In genomic region chr15:101176284-101176680, GRCm38 (mm10) we compare ENCODE assay signal across 9 mouse cellular contexts. TPM values are rescaled to one million over a fixed set of nuclear protein-coding genes. Genes with fewer than 3 reads are reported as not detected.
DNase-seq lines count a peak whose midpoint lies in the region; ATAC-seq and TF ChIP-seq lines count a peak whose summit lies in the region.
"Had no signal": no experiment of that assay in that cellular context is flagged by ENCODE, and none has a peak within 500 bp of the region (broad histone marks: within the 10 kb centered on the region; RNA-seq: fewer than 3 reads in every experiment).

No protein-coding gene starts in this region.

- no peak for TF ChIP-seq CTCF in forebrain, postnatal 0 days (IDR thresholded peaks at IDR 0.05; ENCODE audit: low read depth)

- H3K27ac ChIP-seq in lung, embryonic 16.5 days (ENCODE audit: low read length) = peak overlapping the region; percentile 24
- 0 out of 2 replicates have a peak overlapping the region, but pooled peaks have one; percentile 59 for H3K27ac ChIP-seq in forebrain, postnatal 0 days (ENCODE audit: low read depth, low read length)
- peak overlapping the region; percentile 17; the same call in 1 of the 2 replicates for H3K27ac ChIP-seq in limb, embryonic 15.5 days
- H3K27ac ChIP-seq in stomach, embryonic 14.5 days (ENCODE audit: low read length) = peak overlapping the region; percentile 48; the same call in 1 of the 2 replicates

- peak overlapping the region; percentile 95; the same call in 1 of the 2 replicates for H3K9ac ChIP-seq in lung, embryonic 16.5 days (ENCODE audit: low read length)
- peak overlapping the region; percentile 91; the same call in 1 of the 2 replicates for H3K9ac ChIP-seq in forebrain, postnatal 0 days
- no peak overlapping the region for H3K9ac ChIP-seq in limb, embryonic 15.5 days
- no peak overlapping the region; the same call in 1 of the 2 replicates for H3K9ac ChIP-seq in stomach, embryonic 14.5 days (replicated peaks; ENCODE audit: low read depth, low read length)

- H3K36me3 ChIP-seq in lung, embryonic 16.5 days (ENCODE audit: control insufficient read depth, insufficient read depth, low read length) = no peaks in the 10 kb centered on the region
- H3K36me3 ChIP-seq in forebrain, postnatal 0 days (ENCODE audit: insufficient read depth) = no peaks in the 10 kb centered on the region
- no peaks in the 10 kb centered on the region for H3K36me3 ChIP-seq in limb, embryonic 15.5 days
- H3K36me3 ChIP-seq in stomach, embryonic 14.5 days (ENCODE audit: control insufficient read depth, insufficient read depth, low read length) = no peaks in the 10 kb centered on the region

- no peaks in the 10 kb centered on the region for H3K27me3 ChIP-seq in lung, embryonic 16.5 days (ENCODE audit: control insufficient read depth, insufficient read depth, low read depth, low read length)
- no peaks in the 10 kb centered on the region for H3K27me3 ChIP-seq in forebrain, postnatal 0 days (ENCODE audit: insufficient read depth, low read length)
- no peaks in the 10 kb centered on the region for H3K27me3 ChIP-seq in limb, embryonic 15.5 days
- H3K27me3 ChIP-seq in stomach, embryonic 14.5 days (ENCODE audit: control insufficient read depth, insufficient read depth, low read length) = no peaks in the 10 kb centered on the region

- WGBS in lung, embryonic 16.5 days = 39% methylated on average over 3 of the region's 3 CpGs
- 29% methylated on average over 3 of the region's 3 CpGs for WGBS in forebrain, postnatal 0 days
- 33% methylated on average over 3 of the region's 3 CpGs for WGBS in limb, embryonic 15.5 days
- WGBS in stomach, embryonic 14.5 days = 47% methylated on average over 3 of the region's 3 CpGs

- no peak overlapping the region; the same call in 1 of the 2 replicates for H3K4me3 ChIP-seq in lung, embryonic 16.5 days (ENCODE audit: low read length)
- H3K4me3 ChIP-seq in forebrain, postnatal 0 days (ENCODE audit: low read depth, low read length) = peak overlapping the region; percentile 90
- H3K4me3 ChIP-seq in limb, embryonic 15.5 days = peak overlapping the region; percentile 84; the same call in 1 of the 2 replicates
- H3K4me3 ChIP-seq in stomach, embryonic 14.5 days (ENCODE audit: low read depth, low read length) = no peak overlapping the region

- ATAC-seq in lung, embryonic 16.5 days (ENCODE audit: low read depth) = no peak
- ATAC-seq in forebrain, postnatal 0 days = no peak
- no peak for ATAC-seq in limb, embryonic 15.5 days (ENCODE audit: insufficient number of reproducible peaks, low FRiP score, low TSS enrichment, low read depth)
- no peak for ATAC-seq in stomach, embryonic 14.5 days (ENCODE audit: insufficient number of reproducible peaks, insufficient read depth, low FRiP score, low read depth)
- no peak for ATAC-seq in CD4-positive, CD25-positive, alpha-beta regulatory T cell, adult 4 months

- H3K9me3 ChIP-seq in lung, embryonic 16.5 days (ENCODE audit: control insufficient read depth, low read length) = no peaks in the 10 kb centered on the region
- no peaks in the 10 kb centered on the region for H3K9me3 ChIP-seq in forebrain, postnatal 0 days (ENCODE audit: low read length)
- H3K9me3 ChIP-seq in limb, embryonic 15.5 days = no peaks in the 10 kb centered on the region
- H3K9me3 ChIP-seq in stomach, embryonic 14.5 days (ENCODE audit: control insufficient read depth, low read depth, low read length) = no peaks in the 10 kb centered on the region

- peaks cover 59% of the 10 kb centered on the region for H3K4me1 ChIP-seq in lung, embryonic 16.5 days (replicated peaks; ENCODE audit: control insufficient read depth, insufficient read depth, low read length)
- H3K4me1 ChIP-seq in forebrain, postnatal 0 days (ENCODE audit: insufficient read depth) = peaks cover 23% of the 10 kb centered on the region
- H3K4me1 ChIP-seq in limb, embryonic 15.5 days = peaks cover 67% of the 10 kb centered on the region
- H3K4me1 ChIP-seq in stomach, embryonic 14.5 days (ENCODE audit: control insufficient read depth, insufficient read depth, low read length) = peaks cover 41% of the 10 kb centered on the region

- H3K4me2 ChIP-seq in lung, embryonic 16.5 days (ENCODE audit: low read depth, low read length) = peak overlapping the region; percentile 86
- H3K4me2 ChIP-seq in forebrain, postnatal 0 days (ENCODE audit: low read depth) = peak overlapping the region; percentile 82
- H3K4me2 ChIP-seq in limb, embryonic 15.5 days = peak overlapping the region; percentile 78
- peak overlapping the region; percentile 89 for H3K4me2 ChIP-seq in stomach, embryonic 14.5 days (replicated peaks; ENCODE audit: low read depth, low read length)

- DNase-seq in lung, postnatal 25 days (ENCODE audit: low spot score) = no peak
- DNase-seq in forebrain, postnatal 0 days = no peak
- DNase-seq in cerebellum, adult 8-10 months = no peak
- no peak for DNase-seq in urinary bladder, postnatal 36 days (ENCODE audit: low spot score in 2 of 2)
- DNase-seq: kidney, adult 11 months had no signal

RNA-seq across cellular contexts. Expression of gene Acvr1b, which starts 2.4 kb away (rescaled TPM):
- 6.8 and 7.9 TPM in 2 replicates for polyA plus RNA-seq in lung, embryonic 16.5 days (2015; fragmentation: Nextera tagmentation; extraction: Ambion mirVana)
- 74.2 and 80.4 TPM in 2 replicates for total RNA-seq in forebrain, postnatal 0 days (2014; rRNA removed)
- polyA plus RNA-seq in forebrain, postnatal 0 days (2015; fragmentation: Nextera tagmentation; extraction: Ambion mirVana) = 13.2 and 17.4 TPM in 2 replicates
- polyA plus RNA-seq in limb, embryonic 15.5 days (2015; fragmentation: Nextera tagmentation; extraction: Ambion mirVana) = 8.4 and 10.9 TPM in 2 replicates
- 11.5 and 14.5 TPM in 2 replicates for polyA plus RNA-seq in stomach, embryonic 14.5 days (2014; fragmentation: Nextera tagmentation; extraction: Ambion mirVana)
- polyA plus RNA-seq in CD4-positive, CD25-positive, alpha-beta regulatory T cell, adult 4 months (2017; shearing (Covaris generic)) = 1 to 10 TPM; 4.0 to 5.4 TPM

RNA-seq across cellular contexts. Expression of gene Grasp, which starts 47.7 kb away (rescaled TPM):
- polyA plus RNA-seq in lung, embryonic 16.5 days (2015; fragmentation: Nextera tagmentation; extraction: Ambion mirVana) = 5.6 and 6.1 TPM in 2 replicates
- 8.8 and 11.1 TPM in 2 replicates for total RNA-seq in forebrain, postnatal 0 days (2014; rRNA removed)
- 3.3 and 3.4 TPM in 2 replicates for polyA plus RNA-seq in forebrain, postnatal 0 days (2015; fragmentation: Nextera tagmentation; extraction: Ambion mirVana)
- 5.3 and 7.2 TPM in 2 replicates for polyA plus RNA-seq in limb, embryonic 15.5 days (2015; fragmentation: Nextera tagmentation; extraction: Ambion mirVana)
- 6.4 and 7.2 TPM in 2 replicates for polyA plus RNA-seq in stomach, embryonic 14.5 days (2014; fragmentation: Nextera tagmentation; extraction: Ambion mirVana)
- polyA plus RNA-seq in CD4-positive, CD25-positive, alpha-beta regulatory T cell, adult 4 months (2017; shearing (Covaris generic)) = under 1 TPM in 1 of 2 experiments, not detected in 1; 0.47 TPM

RNA-seq across cellular contexts. Expression of gene Acvrl1, which starts 48.0 kb away (rescaled TPM):
- 91.3 and 93.3 TPM in 2 replicates for polyA plus RNA-seq in lung, embryonic 16.5 days (2015; fragmentation: Nextera tagmentation; extraction: Ambion mirVana)
- 8.7 and 10.7 TPM in 2 replicates for total RNA-seq in forebrain, postnatal 0 days (2014; rRNA removed)
- 5.8 and 6.0 TPM in 2 replicates for polyA plus RNA-seq in forebrain, postnatal 0 days (2015; fragmentation: Nextera tagmentation; extraction: Ambion mirVana)
- 16.3 and 17.7 TPM in 2 replicates for polyA plus RNA-seq in limb, embryonic 15.5 days (2015; fragmentation: Nextera tagmentation; extraction: Ambion mirVana)
- 15.6 and 16.9 TPM in 2 replicates for polyA plus RNA-seq in stomach, embryonic 14.5 days (2014; fragmentation: Nextera tagmentation; extraction: Ambion mirVana)
- polyA plus RNA-seq in CD4-positive, CD25-positive, alpha-beta regulatory T cell, adult 4 months (2017; shearing (Covaris generic)) = 1 to 10 TPM; 3.8 to 5.2 TPM

Comparison
In these comparisons a context has a peak if more than half of its experiments do, and no peak if none do; other contexts are left out.
1. H3K4me3 ChIP-seq: peak in forebrain, postnatal 0 days (single experiment) and limb, embryonic 15.5 days (single experiment); none in lung, embryonic 16.5 days (single experiment) and stomach, embryonic 14.5 days (single experiment).
2. H3K9ac ChIP-seq: peak in lung, embryonic 16.5 days (single experiment) and forebrain, postnatal 0 days (single experiment); none in limb, embryonic 15.5 days (single experiment) and stomach, embryonic 14.5 days (single experiment).
3. Peak in every context shown above with its lines, with median percentiles within 50 percentile points of each other: H3K27ac ChIP-seq and H3K4me2 ChIP-seq.